Mouse (Mus musculus): ENCODE results near the gene Tcf15. TPM values are rescaled to one million over a fixed set of nuclear protein-coding genes. Genes with fewer than 3 reads are reported as not detected.

Tcf15 gene
- total and polyA plus RNA-seq, 3 experiments: not detected

DNA sequence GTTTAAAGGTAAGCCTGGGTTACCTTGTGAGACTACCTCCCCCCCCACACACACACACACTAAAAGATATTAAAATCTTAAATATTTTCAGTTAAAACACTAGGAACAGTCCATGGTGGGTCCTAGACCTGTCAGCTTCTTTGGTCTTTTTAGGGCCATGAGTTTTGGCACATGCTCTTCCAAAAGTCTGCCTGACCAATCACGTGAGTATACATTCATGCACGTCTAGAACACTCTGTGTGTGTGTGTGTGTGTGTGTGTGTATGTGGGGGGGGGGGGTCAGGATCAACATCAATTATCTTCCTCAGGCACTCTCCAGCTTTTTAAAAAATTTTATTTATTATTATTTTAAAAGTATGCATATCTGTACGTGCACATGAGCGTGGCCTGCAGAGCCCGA is 30.9 kb upstream of the Tcf15 start:
- no peak overlapping the region for H3K4me3 ChIP-seq (replicated peaks in 1 of 3; ENCODE audit: low read depth in 2 of 3, low read length in 2 of 3, poor library complexity in 1 of 3)
- peaks cover 81% of the 10 kb centered on the region for H3K27me3 ChIP-seq (replicated peaks)
- H3K36me3 ChIP-seq (replicated peaks in 1 of 2; ENCODE audit: control insufficient read depth in 1 of 2, insufficient read depth in 1 of 2, low read length in 1 of 2): no peaks in the 10 kb centered on the region
- dilution Hi-C loops (cut with MboI; ENCODE audit: extremely low pct_ligation_motif_present, extremely low pct_unique_long_range_greater_than_20kb, low sequenced_read_pairs) (no loop called here), in situ Hi-C loops (cut with MboI; ENCODE audit: low pct_ligation_motif_present, low pct_unique_long_range_greater_than_20kb, low sequenced_read_pairs) (loop anchor here (10.0 kb wide), 1 partner anchor 252 kb away; no protein-coding TSS in a partner anchor)
- H3K27ac ChIP-seq (ENCODE audit: insufficient read depth, low read depth): no peak overlapping the region
- DNase-seq (ENCODE audit: extremely low read depth): no peak
- no peaks in the 10 kb centered on the region for H3K79me2 ChIP-seq (replicated peaks; ENCODE audit: control insufficient read depth, extremely low read depth, insufficient read depth, poor library complexity, severe bottlenecking)
- no peak overlapping the region for H3K4me2 ChIP-seq (ENCODE audit: insufficient read depth, low read depth, poor library complexity, severe bottlenecking)
- no peak overlapping the region for H3K9ac ChIP-seq (ENCODE audit: insufficient read depth, low read depth)
- TF ChIP-seq MAZ (IDR thresholded peaks at IDR 0.05; ENCODE audit: low read depth, low read length) (no peak), SMC3 (IDR thresholded peaks at IDR 0.05; ENCODE audit: low read depth, low read length) (no peak), EP300 (IDR thresholded peaks at IDR 0.05; ENCODE audit: low read length) (no peak), USF1 (IDR thresholded peaks at IDR 0.05; ENCODE audit: low read depth, low read length) (no peak), ZMIZ1 (IDR thresholded peaks at IDR 0.05; ENCODE audit: low read depth, low read length) (no peak)
- H3K4me1 ChIP-seq (ENCODE audit: control insufficient read depth in 1 of 2, insufficient read depth in 2 of 2): peaks cover 0 to 7% of the 10 kb centered on the region in 2 experiments; a peak in 2 of 4 replicates
- peaks cover 6% of the 10 kb centered on the region for H3K9me3 ChIP-seq (replicated peaks; ENCODE audit: low read length)

GRCm38 (mm10) chr2:152112970-152113369 is 30.4 kb upstream of the Tcf15 start:
- dilution Hi-C loops (cut with MboI; ENCODE audit: extremely low pct_ligation_motif_present, extremely low pct_unique_long_range_greater_than_20kb, low sequenced_read_pairs) (no loop called here), in situ Hi-C loops (cut with MboI; ENCODE audit: low pct_ligation_motif_present, low pct_unique_long_range_greater_than_20kb, low sequenced_read_pairs) (loop anchor here (10.0 kb wide), 1 partner anchor 252 kb away; no protein-coding TSS in a partner anchor)
- no peak for DNase-seq (ENCODE audit: extremely low read depth)
- Histone ChIP-seq H3K27me3 (replicated peaks) (peaks cover 78% of the 10 kb centered on the region), H3K79me2 (replicated peaks; ENCODE audit: control insufficient read depth, extremely low read depth, insufficient read depth, poor library complexity, severe bottlenecking) (no peaks in the 10 kb centered on the region), H3K4me3 (replicated peaks in 1 of 3; ENCODE audit: low read depth in 2 of 3, low read length in 2 of 3, poor library complexity in 1 of 3) (no peak overlapping the region), H3K27ac (ENCODE audit: insufficient read depth, low read depth) (no peak overlapping the region), H3K4me2 (ENCODE audit: insufficient read depth, low read depth, poor library complexity, severe bottlenecking) (no peak overlapping the region), H3K9me3 (replicated peaks; ENCODE audit: low read length) (peaks cover under 1% of the 10 kb centered on the region), H3K4me1 (ENCODE audit: control insufficient read depth in 1 of 2, insufficient read depth in 2 of 2) (peaks cover 0 to 7% of the 10 kb centered on the region in 2 experiments; a peak in 2 of 4 replicates), H3K9ac (ENCODE audit: insufficient read depth, low read depth) (no peak overlapping the region), H3K36me3 (replicated peaks in 1 of 2; ENCODE audit: control insufficient read depth in 1 of 2, insufficient read depth in 1 of 2, low read length in 1 of 2) (no peaks in the 10 kb centered on the region)
- TF ChIP-seq BHLHE40 (IDR thresholded peaks at IDR 0.05; ENCODE audit: low read depth, low read length) (no peak), RAD21 (IDR thresholded peaks at IDR 0.05; ENCODE audit: low read depth, low read length) (no peak), ELF1 (IDR thresholded peaks at IDR 0.05; ENCODE audit: low read depth, low read length) (no peak), CHD1 (IDR thresholded peaks at IDR 0.05; ENCODE audit: low read depth, low read length) (no peak), E2F4 (IDR thresholded peaks at IDR 0.05; ENCODE audit: insufficient replicate concordance, low read depth, low read length) (no peak), USF2 (conservative IDR thresholded peaks at IDR 0.05; ENCODE audit: low read depth, low read length) (no peak), TBP (conservative IDR thresholded peaks at IDR 0.05; ENCODE audit: low read depth, low read length) (no peak), IRF4 (IDR thresholded peaks at IDR 0.05; ENCODE audit: low read depth, low read length) (no peak), GABPA (IDR thresholded peaks at IDR 0.05; ENCODE audit: insufficient replicate concordance, low read depth, low read length) (no peak), UBTF (IDR thresholded peaks at IDR 0.05; ENCODE audit: low read depth, low read length) (no peak), USF1 (IDR thresholded peaks at IDR 0.05; ENCODE audit: low read depth, low read length) (no peak), HCFC1 (IDR thresholded peaks at IDR 0.05; ENCODE audit: low read depth, low read length) (no peak)
